In genomic region chr11:115335223-115335622, GRCm38 (mm10) we compare ENCODE assay signal across 17 mouse cellular contexts. TPM values are rescaled to one million over a fixed set of nuclear protein-coding genes. Genes with fewer than 3 reads are reported as not detected.
DNase-seq lines count a peak whose midpoint lies in the region; ATAC-seq and TF ChIP-seq lines count a peak whose summit lies in the region.
"Had no signal": no experiment of that assay in that cellular context is flagged by ENCODE, and none has a peak within 500 bp of the region (broad histone marks: within the 10 kb centered on the region; RNA-seq: fewer than 3 reads in every experiment).

No protein-coding gene starts in this region.

- no peaks in the 10 kb centered on the region for H3K4me1 ChIP-seq in lung, adult 2 months (ENCODE audit: control insufficient read depth, insufficient read depth, low read length)
- H3K4me1 ChIP-seq in hindbrain, embryonic 16.5 days (ENCODE audit: control insufficient read depth, insufficient read depth, low read depth, low read length) = peaks cover 8% of the 10 kb centered on the region
- H3K4me1 ChIP-seq in neural tube, embryonic 14.5 days (ENCODE audit: control insufficient read depth, insufficient read depth, low read length) = peaks cover 4% of the 10 kb centered on the region; the same call in 1 of the 2 replicates

- no peak for TF ChIP-seq CTCF in lung, adult 2 months (IDR thresholded peaks at IDR 0.05; ENCODE audit: insufficient read depth, low read length)
- no peak for TF ChIP-seq CTCF in left cerebral cortex, adult 2 months (IDR thresholded peaks at IDR 0.05)

- H3K27me3 ChIP-seq in hindbrain, embryonic 16.5 days (replicated peaks; ENCODE audit: control insufficient read depth, insufficient read depth, low read length) = peaks cover 14% of the 10 kb centered on the region
- peaks cover 2% of the 10 kb centered on the region; the same call in 1 of the 2 replicates for H3K27me3 ChIP-seq in neural tube, embryonic 14.5 days (ENCODE audit: control insufficient read depth, insufficient read depth, low read length)

- no peaks in the 10 kb centered on the region for H3K36me3 ChIP-seq in hindbrain, embryonic 16.5 days (ENCODE audit: control insufficient read depth, insufficient read depth, low read length)
- no peaks in the 10 kb centered on the region for H3K36me3 ChIP-seq in neural tube, embryonic 14.5 days (ENCODE audit: control insufficient read depth, insufficient read depth, low read length)
- H3K36me3 ChIP-seq: embryonic facial prominence, embryonic 13.5 days; heart, embryonic 10.5 days had no signal

- 47% methylated on average over 12 of the region's 12 CpGs for WGBS in lung, adult 2 months
- WGBS in hindbrain, embryonic 16.5 days = 60% methylated on average over 12 of the region's 12 CpGs
- WGBS in neural tube, embryonic 14.5 days = 56% methylated on average over 12 of the region's 12 CpGs

- H3K9ac ChIP-seq in hindbrain, embryonic 16.5 days (ENCODE audit: low read depth, low read length) = no peak overlapping the region
- H3K9ac ChIP-seq in neural tube, embryonic 14.5 days (replicated peaks; ENCODE audit: low read depth, low read length) = no peak overlapping the region

- no peak overlapping the region for H3K4me3 ChIP-seq in lung, adult 2 months (replicated peaks; ENCODE audit: extremely low read depth, low read depth, low read length)
- no peak overlapping the region for H3K4me3 ChIP-seq in hindbrain, embryonic 16.5 days (ENCODE audit: low read length)
- no peak overlapping the region for H3K4me3 ChIP-seq in neural tube, embryonic 14.5 days (ENCODE audit: low read depth, low read length)
- no peak overlapping the region for H3K4me3 ChIP-seq in left cerebral cortex, adult 2 months
- H3K4me3 ChIP-seq: layer of hippocampus, adult 2 months had no signal

- intact Hi-C loops in left cerebral cortex, adult 2 months (cut with DNase I) = no loop called here

- no peak overlapping the region for H3K27ac ChIP-seq in hindbrain, embryonic 16.5 days (ENCODE audit: low read depth, low read length)
- H3K27ac ChIP-seq in neural tube, embryonic 14.5 days (ENCODE audit: low read depth, low read length) = no peak overlapping the region
- H3K27ac ChIP-seq in left cerebral cortex, adult 2 months = no peak overlapping the region
- H3K27ac ChIP-seq: embryonic facial prominence, embryonic 13.5 days; heart, embryonic 10.5 days; layer of hippocampus, adult 2 months had no signal

- no peak for TF ChIP-seq POLR2A in lung, adult 2 months (IDR thresholded peaks at IDR 0.05; ENCODE audit: borderline replicate concordance, extremely low read depth, low read depth, low read length)

- no peak for ATAC-seq in hindbrain, embryonic 16.5 days
- no peak for ATAC-seq in neural tube, embryonic 14.5 days (ENCODE audit: low read depth)
- ATAC-seq: forebrain, embryonic 14.5 days had no signal

- peak; percentile 43 to 60 for DNase-seq in cerebellum, postnatal 14 days
- no peak for DNase-seq in cerebellum, adult 11 months
- DNase-seq in lung, adult 2 months = peak; percentile 22
- no peak for DNase-seq in lung, postnatal 4 days
- DNase-seq in left cerebral cortex, adult 2 months (ENCODE audit: extremely low spot score in 1 of 2, low spot score in 2 of 2) = no peak
- DNase-seq: gastrocnemius, postnatal 14 days; heart, postnatal 36 days had no signal

- H3K4me2 ChIP-seq in hindbrain, embryonic 16.5 days (ENCODE audit: low read length) = peak overlapping the region; percentile 70; the same call in 1 of the 2 replicates
- peak overlapping the region; percentile 56; the same call in 1 of the 2 replicates for H3K4me2 ChIP-seq in neural tube, embryonic 14.5 days (ENCODE audit: low read depth, low read length)

- H3K9me3 ChIP-seq in hindbrain, embryonic 16.5 days (ENCODE audit: control insufficient read depth, low read length) = no peaks in the 10 kb centered on the region
- H3K9me3 ChIP-seq in neural tube, embryonic 14.5 days (ENCODE audit: control insufficient read depth, low read length) = no peaks in the 10 kb centered on the region
- H3K9me3 ChIP-seq: embryonic facial prominence, embryonic 13.5 days; heart, embryonic 10.5 days had no signal

RNA-seq across cellular contexts. Expression of gene Otop3, which starts 0.7 kb away (rescaled TPM):
- polyA plus RNA-seq in lung, adult 2 months (2012; rRNA removed) = 0.05 and 7.8 TPM in 2 replicates
- polyA plus RNA-seq in hindbrain, embryonic 16.5 days (2015; fragmentation: Nextera tagmentation; extraction: Ambion mirVana) = 2.3 and 2.7 TPM in 2 replicates
- 1.8 and 2.6 TPM in 2 replicates for polyA plus RNA-seq in neural tube, embryonic 14.5 days (2014; fragmentation: Nextera tagmentation; extraction: Ambion mirVana)
- not detected for total RNA-seq in left cerebral cortex, adult 2 months (2021)
- total RNA-seq: gastrocnemius, postnatal 14 days; heart, postnatal 36 days; left cerebral cortex, postnatal 14 days; liver, adult 2 months; MEL had no signal
- polyA plus RNA-seq: C2C12; embryonic facial prominence, embryonic 13.5 days; liver, adult 2 months had no signal

RNA-seq across cellular contexts. Expression of gene Ush1g, which starts 13.4 kb away (rescaled TPM):
- 0.11 and 0.17 TPM in 2 replicates for polyA plus RNA-seq in lung, adult 2 months (2012; rRNA removed)
- 0.16 and 0.25 TPM in 2 replicates for polyA plus RNA-seq in hindbrain, embryonic 16.5 days (2015; fragmentation: Nextera tagmentation; extraction: Ambion mirVana)
- polyA plus RNA-seq in neural tube, embryonic 14.5 days (2014; fragmentation: Nextera tagmentation; extraction: Ambion mirVana) = 0.13 and 0.16 TPM in 2 replicates
- under 1 TPM; 0.36 to 0.44 TPM for total RNA-seq in left cerebral cortex, adult 2 months (2021)
- total RNA-seq: MEL had no signal
- polyA plus RNA-seq: embryonic facial prominence, embryonic 13.5 days; forebrain, embryonic 14.5 days had no signal

RNA-seq across cellular contexts. Expression of gene Otop2, which starts 28.3 kb away (rescaled TPM):
- 8.3 TPM in 1 of 2 replicates, not detected in the other for polyA plus RNA-seq in lung, adult 2 months (2012; rRNA removed)
- polyA plus RNA-seq in hindbrain, embryonic 16.5 days (2015; fragmentation: Nextera tagmentation; extraction: Ambion mirVana) = 0.06 and 0.18 TPM in 2 replicates
- 0.12 TPM in 1 of 2 replicates, not detected in the other for polyA plus RNA-seq in neural tube, embryonic 14.5 days (2014; fragmentation: Nextera tagmentation; extraction: Ambion mirVana)
- 1 to 10 TPM; 1.4 to 2.7 TPM for total RNA-seq in left cerebral cortex, adult 2 months (2021)
- total RNA-seq: gastrocnemius, postnatal 14 days; heart, postnatal 36 days; liver, adult 2 months; MEL had no signal
- polyA plus RNA-seq: C2C12; forebrain, embryonic 14.5 days; heart, embryonic 10.5 days; liver, adult 2 months had no signal

RNA-seq across cellular contexts. Expression of gene Hid1, which starts 32.3 kb away (rescaled TPM):
- polyA plus RNA-seq in lung, adult 2 months (2012; rRNA removed) = 43.3 and 45.0 TPM in 2 replicates
- polyA plus RNA-seq in hindbrain, embryonic 16.5 days (2015; fragmentation: Nextera tagmentation; extraction: Ambion mirVana) = 66.9 and 67.8 TPM in 2 replicates
- polyA plus RNA-seq in neural tube, embryonic 14.5 days (2014; fragmentation: Nextera tagmentation; extraction: Ambion mirVana) = 41.7 and 45.7 TPM in 2 replicates
- 100 to 1,000 TPM; 117 to 121 TPM for total RNA-seq in left cerebral cortex, adult 2 months (2021)

RNA-seq across cellular contexts. Expression of gene Fads6, which starts 37.8 kb away (rescaled TPM):
- polyA plus RNA-seq in lung, adult 2 months (2012; rRNA removed) = 2.8 and 3.8 TPM in 2 replicates
- 1.4 and 2.0 TPM in 2 replicates for polyA plus RNA-seq in hindbrain, embryonic 16.5 days (2015; fragmentation: Nextera tagmentation; extraction: Ambion mirVana)
- 1.4 and 1.9 TPM in 2 replicates for polyA plus RNA-seq in neural tube, embryonic 14.5 days (2014; fragmentation: Nextera tagmentation; extraction: Ambion mirVana)
- 10 to 100 TPM; 11.4 to 13.5 TPM for total RNA-seq in left cerebral cortex, adult 2 months (2021)

Comparison
In these comparisons a context has a peak if more than half of its experiments do, and no peak if none do; other contexts are left out.
1. DNase-seq: peak in cerebellum, postnatal 14 days (2 of 2) and lung, adult 2 months (single experiment); none in cerebellum, adult 11 months (single experiment), lung, postnatal 4 days (0 of 2) and left cerebral cortex, adult 2 months (0 of 2).